Mouse (Mus musculus): ENCODE measurements around the gene Atf3. TPM values are rescaled to one million over a fixed set of nuclear protein-coding genes. Genes with fewer than 3 reads are reported as not detected.
A peak's percentile ranks its signal among the peaks of the same experiment; 100 is the strongest.

The Atf3 gene
- polyA plus RNA-seq, 1 experiment, result 4.9 TPM

GRCm38 (mm10) chr1:191189671-191190372, 28.0 kb downstream of the Atf3 start:
- DNase-seq (ENCODE audit: low read depth), result no peak

- DNase-seq (ENCODE audit: low read depth), result no peak
These were observed 31.5 kb downstream of the Atf3 start for GRCm38 (mm10) chr1:191186386-191186770.

- no peak for DNase-seq (ENCODE audit: low read depth)
These were observed 32.0 kb downstream of the Atf3 start for GRCm38 (mm10) chr1:191185761-191186385.

GRCm38 (mm10) chr1:191184841-191185251, 33.0 kb downstream of the Atf3 start:
- no peak for DNase-seq (ENCODE audit: low read depth)

GRCm38 (mm10) chr1:191184066-191184815, 33.6 kb downstream of the Atf3 start:
- no peak for DNase-seq (ENCODE audit: low read depth)

- DNase-seq (ENCODE audit: low read depth), result peak; percentile 76
These were observed 34.4 kb downstream of the Atf3 start for GRCm38 (mm10) chr1:191183163-191184065.

GRCm38 (mm10) chr1:191182431-191183162, 35.2 kb downstream of the Atf3 start:
- DNase-seq (ENCODE audit: low read depth), result no peak

GRCm38 (mm10) chr1:191181469-191182259, 36.2 kb downstream of the Atf3 start:
- no peak for DNase-seq (ENCODE audit: low read depth)

GRCm38 (mm10) chr1:191180397-191180796, 37.4 kb downstream of the Atf3 start:
- DNase-seq (ENCODE audit: low read depth), result no peak

- no peak for DNase-seq (ENCODE audit: low read depth)
These were observed 38.0 kb downstream of the Atf3 start for GRCm38 (mm10) chr1:191179846-191180245.

GRCm38 (mm10) chr1:191178511-191179188, 39.2 kb downstream of the Atf3 start:
- no peak for DNase-seq (ENCODE audit: low read depth)

GRCm38 (mm10) chr1:191176887-191177286, 41.0 kb downstream of the Atf3 start:
- DNase-seq (ENCODE audit: low read depth), result no peak

GRCm38 (mm10) chr1:191172487-191172886, 45.4 kb downstream of the Atf3 start:
- DNase-seq (ENCODE audit: low read depth), result no peak

GRCm38 (mm10) chr1:191170444-191170843, 47.4 kb downstream of the Atf3 start:
- DNase-seq (ENCODE audit: low read depth), result no peak

GRCm38 (mm10) chr1:191166189-191166588, 51.6 kb downstream of the Atf3 start:
- DNase-seq (ENCODE audit: low read depth), result no peak

GRCm38 (mm10) chr1:191164717-191165116, 53.1 kb downstream of the Atf3 start, which contains the start of gene Fam71a:
TSS of gene Fam71a (minus strand) at chr1:191164817.
- no peak for DNase-seq (ENCODE audit: low read depth)

- no peak for DNase-seq (ENCODE audit: low read depth)
These were observed 63.5 kb downstream of the Atf3 start for GRCm38 (mm10) chr1:191154314-191154713.

- DNase-seq (ENCODE audit: low read depth), result no peak
These were observed 64.8 kb downstream of the Atf3 start for GRCm38 (mm10) chr1:191153052-191153451.

GRCm38 (mm10) chr1:191150924-191151605, 66.8 kb downstream of the Atf3 start:
- DNase-seq (ENCODE audit: low read depth), result no peak

Measured in gonadal fat pad, adult 2 months (tissue).